Mouse (Mus musculus) E14TG2a.4 (cell line): ENCODE data around the gene Ltf.

ENCODE experiments used
- CTCF ChIP-seq: conservative IDR thresholded peaks from 2 replicates; pipeline ENCODE4 v1.5.1; 2014; ENCODE audit warnings: low read length
- NANOG ChIP-seq: IDR thresholded peaks from 2 replicates; pipeline ENCODE4 v1.6.1; 2014; ENCODE audit warnings: borderline replicate concordance, low read length, mixed read lengths
- POU5F1 ChIP-seq: IDR thresholded peaks from 2 replicates; pipeline ENCODE4 v1.6.1; 2014; ENCODE audit warnings: low read length, borderline replicate concordance

- TF ChIP-seq CTCF (no peak), NANOG (no peak), POU5F1 (no peak)
Measured at GRCm38 (mm10) chr9:110990204-110990603, 28.9 kb upstream of the Ltf start, which contains the start of gene Rtp3.
